Mouse (Mus musculus) forebrain, embryonic 15.5 days (tissue): ENCODE measurements around the gene Aoc3. TPM values are rescaled to one million over a fixed set of nuclear protein-coding genes. Genes with fewer than 3 reads are reported as not detected.

Experiments used
- ATAC-seq: fragments of 200-750 bp; cut with Nextera tagmentation; replicated peaks from 2 replicates; pipeline ENCODE4 v1.8.0; 2017; ENCODE audit warnings: mild to moderate bottlenecking, moderate TSS enrichment, moderate library complexity
- H3K27ac ChIP-seq: fragments of 300-500 bp; sonication (generic); replicated peaks from 2 replicates; pipeline ENCODE4 v1.5.1; 2015; ENCODE audit warnings: mild to moderate bottlenecking, inconsistent platforms
- H3K27me3 ChIP-seq: fragments of 300-500 bp; sonication (generic); 2 replicates; pipeline ENCODE4 v1.6.1; 2015; ENCODE audit warnings: inconsistent platforms
- H3K36me3 ChIP-seq: fragments of 300-500 bp; sonication (generic); 2 replicates; pipeline ENCODE4 v1.6.1; 2015; ENCODE audit warnings: mild to moderate bottlenecking, inconsistent platforms
- H3K4me1 ChIP-seq: fragments of 300-500 bp; sonication (generic); 2 replicates; pipeline ENCODE4 v1.6.1; 2015; ENCODE audit warnings: inconsistent platforms
- H3K4me2 ChIP-seq: fragments of 300-500 bp; sonication (generic); replicated peaks from 2 replicates; pipeline ENCODE4 v1.6.1; 2015; ENCODE audit warnings: mild to moderate bottlenecking, inconsistent platforms
- H3K4me3 ChIP-seq: fragments of 300-500 bp; sonication (generic); 2 replicates; pipeline ENCODE4 v1.5.1; 2015; ENCODE audit warnings: mild to moderate bottlenecking, inconsistent platforms
- H3K9ac ChIP-seq: fragments of 300-500 bp; sonication (generic); replicated peaks from 2 replicates; pipeline ENCODE4 v1.6.1; 2015; ENCODE audit warnings: mild to moderate bottlenecking, inconsistent platforms
- H3K9me3 ChIP-seq: fragments of 300-500 bp; sonication (generic); 2 replicates; pipeline ENCODE4 v1.6.1; 2016; ENCODE audit warnings: inconsistent platforms
- WGBS: fragments of 180-500 bp; shearing (Covaris S2); methylation state at CpG from one replicate; pipeline ENCODE4 v1.1.7; 2015; ENCODE audit warnings: mixed read lengths; 5-methylcytosine and 5-hydroxymethylcytosine counted together
- polyA plus RNA-seq: library from polyadenylated mRNA; unstranded; fragments of >200 nt; fragmentation: Nextera tagmentation; extraction: Ambion mirVana; gene quantifications from 2 replicates; pipeline ENCODE4 v1.2.1, GENCODE M21; 2015

Gene Aoc3
- 0.05 TPM in 1 of 2 replicates, not detected in the other for polyA plus RNA-seq

DNA sequence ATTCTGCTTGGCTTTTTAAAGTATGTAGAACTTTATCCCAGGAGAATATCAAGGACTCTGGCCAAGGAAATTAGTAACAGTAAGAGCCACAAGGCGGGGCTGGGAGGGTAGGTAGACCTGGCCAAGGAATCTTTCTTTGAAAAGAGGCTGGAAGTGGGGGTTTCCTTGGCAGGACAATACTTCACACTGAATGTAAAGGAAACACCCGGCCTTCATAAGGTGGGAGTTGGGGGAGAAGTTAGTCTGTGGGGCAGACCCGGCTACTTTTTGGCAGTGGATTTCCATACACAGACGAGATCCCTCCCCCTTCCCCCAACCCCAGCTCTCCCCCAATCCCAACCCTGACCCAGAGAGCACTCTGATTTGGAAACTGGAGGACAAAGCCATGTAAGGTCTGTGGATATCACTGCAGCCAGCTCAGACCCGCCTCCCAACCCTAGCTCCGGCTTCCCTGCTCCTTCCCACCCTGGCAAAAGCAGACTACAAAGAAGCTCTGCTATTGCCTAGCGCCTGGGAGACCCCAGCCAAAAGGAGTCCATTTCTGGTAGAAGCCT, at the start of gene Aoc3:
Gene Aoc3 (plus strand): TSS at position 235 of the 554 bp plus-strand sequence.
- Histone ChIP-seq H3K4me1 (no peaks in the 10 kb centered on the region), H3K27ac (no peak within 1 kb of the TSS), H3K27me3 (no peaks in the 10 kb centered on the region), H3K4me3 (no peak within 1 kb of the TSS), H3K9me3 (no peaks in the 10 kb centered on the region), H3K4me2 (no peak within 1 kb of the TSS), H3K9ac (no peak within 1 kb of the TSS), H3K36me3 (peaks cover 5% of the 10 kb centered on the region)
- ATAC-seq = no peak
- WGBS = 67% methylated on average over 7 of the region's 7 CpGs

DNA sequence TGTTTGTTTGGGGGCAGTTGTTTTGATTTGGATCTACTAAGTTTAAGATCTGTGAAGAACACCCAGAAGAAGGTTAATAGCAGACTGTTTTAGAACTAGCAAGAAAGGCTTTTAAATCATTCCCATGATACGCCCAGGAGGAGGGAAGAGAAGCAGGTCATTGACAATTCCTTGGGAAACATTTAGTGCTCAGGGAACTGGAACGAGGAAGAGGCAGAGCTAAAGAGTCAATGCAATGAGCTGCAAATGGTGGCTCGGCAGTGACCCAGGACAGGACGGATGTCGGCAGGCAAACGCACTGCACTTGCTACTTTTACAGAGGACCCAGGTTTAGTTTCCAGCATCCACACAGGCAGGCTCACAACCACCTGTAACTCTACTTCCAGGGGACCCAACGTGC, 49.6 kb upstream of the Aoc3 start:
- ATAC-seq = no peak
- WGBS = 66% methylated on average over 7 of the region's 7 CpGs
- no peak overlapping the region for H3K4me3 ChIP-seq
- H3K4me1 ChIP-seq = peaks cover 28% of the 10 kb centered on the region
- H3K9ac ChIP-seq = no peak overlapping the region
- no peaks in the 10 kb centered on the region for H3K27me3 ChIP-seq
- no peaks in the 10 kb centered on the region; the same call in 1 of the 2 replicates for H3K36me3 ChIP-seq
- H3K4me2 ChIP-seq = no peak overlapping the region
- no peaks in the 10 kb centered on the region for H3K9me3 ChIP-seq
- H3K27ac ChIP-seq = no peak overlapping the region

DNA sequence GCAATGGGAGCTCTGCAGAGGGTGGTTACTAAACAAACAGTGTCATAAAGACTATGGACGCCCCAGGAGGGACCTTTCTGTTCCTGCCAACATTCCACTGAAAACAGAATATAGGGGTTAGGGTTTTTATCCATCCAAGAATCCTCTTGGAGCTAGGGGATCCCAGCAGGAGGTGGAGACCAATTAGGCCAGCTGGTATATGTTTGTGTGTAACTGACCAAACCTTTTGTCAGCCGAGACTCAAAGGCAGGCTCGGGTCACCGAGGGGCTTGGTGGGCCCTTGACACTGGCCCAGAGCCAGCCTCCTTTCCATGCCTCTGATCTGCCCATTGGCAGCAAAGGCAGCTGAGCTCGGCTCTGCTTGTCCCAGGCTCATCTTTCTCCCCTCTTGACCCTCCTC, 47.5 kb upstream of the Aoc3 start:
- no peak overlapping the region for H3K9ac ChIP-seq
- H3K4me2 ChIP-seq = no peak overlapping the region

DNA sequence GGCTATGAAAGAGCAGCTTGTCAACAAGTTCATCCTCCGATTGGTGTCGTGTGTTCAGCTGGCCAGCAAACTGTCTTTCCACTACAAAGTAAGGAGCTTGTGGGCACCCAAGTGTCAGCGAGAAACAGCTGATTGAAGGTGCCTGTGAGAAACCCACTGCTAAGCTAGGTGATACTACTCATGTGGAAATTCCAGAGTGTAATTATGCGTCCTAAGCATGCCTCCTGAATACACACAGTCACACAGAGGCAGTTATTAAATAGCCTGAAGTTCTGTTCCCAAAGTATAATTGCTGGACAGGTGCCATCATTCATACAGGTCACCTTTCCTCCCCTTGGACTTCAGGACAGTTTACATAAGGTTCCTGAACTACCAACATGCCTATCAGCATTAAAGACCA, 46.6 kb upstream of the Aoc3 start:
- Histone ChIP-seq H3K9ac (no peak overlapping the region), H3K27ac (no peak overlapping the region), H3K4me2 (no peak overlapping the region), H3K36me3 (peaks cover 22% of the 10 kb centered on the region), H3K27me3 (no peaks in the 10 kb centered on the region), H3K4me1 (peaks cover 6% of the 10 kb centered on the region), H3K4me3 (no peak overlapping the region), H3K9me3 (no peaks in the 10 kb centered on the region)
- ATAC-seq = no peak
- WGBS = 78% methylated on average over 4 of the region's 4 CpGs

More for the DNA sequence above, 47.5 kb upstream of the Aoc3 start:
- H3K36me3 ChIP-seq = peaks cover 13% of the 10 kb centered on the region
- no peaks in the 10 kb centered on the region for H3K27me3 ChIP-seq
- peaks cover 10% of the 10 kb centered on the region for H3K4me1 ChIP-seq
- no peaks in the 10 kb centered on the region for H3K9me3 ChIP-seq
- ATAC-seq = no peak
- 8% methylated on average over 5 of the region's 5 CpGs for WGBS
- no peak overlapping the region for H3K4me3 ChIP-seq
- H3K27ac ChIP-seq = no peak overlapping the region

DNA sequence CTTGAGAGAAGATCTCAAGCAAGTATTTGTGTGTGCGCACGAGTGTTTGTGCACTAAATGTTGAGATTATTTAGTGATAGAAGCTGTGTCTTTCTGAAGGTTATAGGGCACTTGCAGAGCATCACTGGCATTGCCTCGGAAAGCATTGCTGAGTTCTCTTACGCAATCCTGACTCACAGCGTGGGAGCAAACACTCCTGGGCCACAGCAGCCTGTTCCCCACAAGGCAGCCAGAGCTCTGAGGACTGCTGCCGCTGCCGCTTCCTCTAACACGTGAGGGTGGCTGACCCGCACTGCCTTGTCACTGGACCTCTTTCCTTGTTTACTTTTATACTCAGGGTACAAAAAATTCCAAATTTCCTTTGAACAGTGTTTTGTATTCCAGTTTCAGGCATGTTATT, 43.1 kb upstream of the Aoc3 start:
- no peak overlapping the region for H3K4me2 ChIP-seq
- no peaks in the 10 kb centered on the region for H3K27me3 ChIP-seq
- peaks cover 56% of the 10 kb centered on the region for H3K36me3 ChIP-seq
- WGBS = 89% methylated on average over 9 of the region's 9 CpGs
- H3K9ac ChIP-seq = no peak overlapping the region
- H3K9me3 ChIP-seq = no peaks in the 10 kb centered on the region
- H3K27ac ChIP-seq = no peak overlapping the region
- no peak overlapping the region for H3K4me3 ChIP-seq
- no peak for ATAC-seq
- no peaks in the 10 kb centered on the region for H3K4me1 ChIP-seq

DNA sequence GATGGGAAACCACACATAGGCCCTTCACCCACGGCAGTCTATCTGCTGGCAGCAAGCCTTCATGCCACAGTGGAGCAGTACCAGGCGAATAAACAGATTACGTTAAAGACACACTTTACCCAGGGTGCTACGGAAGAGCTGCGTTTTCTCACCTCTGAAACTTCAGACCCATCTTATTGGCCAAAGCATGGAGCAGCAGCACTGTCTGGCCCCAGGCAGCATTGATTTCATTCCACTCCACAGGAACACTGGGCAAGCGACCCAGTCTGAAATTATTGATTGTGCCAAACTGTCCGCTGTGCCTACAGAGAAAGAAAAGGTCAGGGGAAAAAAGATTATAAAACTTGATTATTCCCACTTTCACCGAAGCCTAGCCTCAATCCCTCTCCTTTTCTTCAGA, 39.2 kb upstream of the Aoc3 start:
- 96% methylated on average over 8 of the region's 8 CpGs for WGBS
- no peak for ATAC-seq
- H3K4me3 ChIP-seq = no peak overlapping the region
- H3K27ac ChIP-seq = no peak overlapping the region
- no peaks in the 10 kb centered on the region for H3K27me3 ChIP-seq
- no peak overlapping the region for H3K9ac ChIP-seq
- no peak overlapping the region for H3K4me2 ChIP-seq
- H3K4me1 ChIP-seq = no peaks in the 10 kb centered on the region
- peaks cover 80% of the 10 kb centered on the region for H3K36me3 ChIP-seq
- no peaks in the 10 kb centered on the region for H3K9me3 ChIP-seq

DNA sequence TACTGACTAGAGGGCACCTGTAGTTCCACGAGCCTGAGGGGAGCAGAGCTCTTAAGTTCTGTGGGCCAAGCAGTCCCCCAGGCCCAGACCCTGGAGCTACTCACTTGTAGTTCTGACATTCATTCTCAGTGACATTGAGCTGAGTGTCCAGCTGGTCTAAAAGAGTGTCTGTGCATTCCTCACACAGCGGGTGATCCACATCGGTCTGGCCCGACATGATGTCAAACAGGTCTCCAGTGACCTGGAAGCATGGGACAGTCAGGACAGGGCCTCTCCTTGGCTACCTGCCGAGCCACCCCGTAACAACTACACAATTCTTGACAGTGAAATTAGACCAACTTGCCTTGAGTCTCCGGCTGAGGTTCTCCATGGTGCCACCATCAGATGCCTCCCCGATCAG, 35.2 kb upstream of the Aoc3 start:
- no peak for ATAC-seq

DNA sequence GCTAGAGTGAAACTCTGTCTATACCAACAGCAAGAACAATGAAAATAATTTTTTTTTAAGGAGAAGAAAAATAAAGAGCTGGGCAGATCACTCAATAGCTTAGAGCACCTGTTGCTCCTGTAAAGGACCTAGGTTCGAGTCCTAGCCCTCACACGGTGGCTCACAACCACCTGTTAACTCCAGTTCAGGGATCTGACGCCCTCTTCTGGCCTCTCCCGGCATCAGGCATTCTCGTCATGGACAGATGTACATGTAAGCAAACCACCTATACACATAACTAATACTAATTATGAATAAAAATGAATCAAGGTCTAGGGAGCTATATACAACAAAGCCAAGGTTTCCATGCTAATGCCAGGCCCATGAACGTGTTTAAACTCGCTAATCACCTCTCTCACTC, 29.5 kb upstream of the Aoc3 start:
- H3K27ac ChIP-seq = no peak overlapping the region
- H3K36me3 ChIP-seq = peaks cover 20% of the 10 kb centered on the region
- peak overlapping the region; percentile 98 for H3K4me2 ChIP-seq
- H3K4me3 ChIP-seq = peak overlapping the region; percentile 96
- no peak for ATAC-seq
- peaks cover 20% of the 10 kb centered on the region for H3K4me1 ChIP-seq
- peak overlapping the region; percentile 87; the same call in 1 of the 2 replicates for H3K9ac ChIP-seq
- WGBS = 70% methylated on average over 7 of the region's 7 CpGs
- H3K9me3 ChIP-seq = no peaks in the 10 kb centered on the region
- no peaks in the 10 kb centered on the region for H3K27me3 ChIP-seq

More for the DNA sequence above, 35.2 kb upstream of the Aoc3 start:
- no peaks in the 10 kb centered on the region for H3K9me3 ChIP-seq
- H3K36me3 ChIP-seq = peaks cover 65% of the 10 kb centered on the region
- H3K9ac ChIP-seq = no peak overlapping the region
- H3K4me2 ChIP-seq = no peak overlapping the region
- peaks cover under 1% of the 10 kb centered on the region; the same call in 1 of the 2 replicates for H3K4me1 ChIP-seq
- H3K27ac ChIP-seq = no peak overlapping the region
- no peaks in the 10 kb centered on the region for H3K27me3 ChIP-seq
- 92% methylated on average over 8 of the region's 8 CpGs for whole genome bisulfite sequencing
- H3K4me3 ChIP-seq = no peak overlapping the region

DNA sequence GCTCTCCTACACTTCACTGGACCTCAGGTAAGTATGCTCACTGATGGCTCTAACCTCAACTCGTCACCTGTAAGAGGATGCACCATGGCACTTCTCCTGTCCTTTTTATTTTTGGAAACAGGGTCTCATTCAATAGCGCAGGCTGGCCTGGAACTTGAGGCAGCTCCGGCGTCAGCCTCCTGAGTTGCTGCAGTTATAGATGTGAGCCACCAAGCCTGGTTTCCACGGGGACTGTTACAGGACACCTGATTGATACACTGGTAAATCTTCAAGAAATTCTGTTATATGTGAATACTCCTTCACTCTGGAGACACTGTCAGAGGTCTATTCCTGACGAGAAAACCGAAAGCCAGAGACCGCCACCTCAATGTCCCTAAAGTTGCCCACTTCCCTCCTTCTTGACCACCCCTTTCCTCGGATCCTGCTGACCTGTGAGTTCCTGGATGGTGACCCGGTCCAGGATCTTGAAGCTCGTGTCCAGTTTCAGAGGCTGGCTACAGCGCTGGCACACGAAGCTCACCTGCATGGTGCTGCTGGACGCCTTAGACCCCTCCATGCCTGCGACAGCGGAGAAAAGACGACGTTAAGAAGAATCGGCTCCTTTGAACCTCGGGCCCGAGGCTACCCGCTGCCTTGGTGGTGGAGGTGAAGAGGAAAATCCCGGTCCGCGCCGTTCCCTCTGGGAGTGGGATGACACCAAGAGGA, 29.0 kb upstream of the Aoc3 start:
- H3K27me3 ChIP-seq = no peaks in the 10 kb centered on the region
- WGBS = 15% methylated on average over 26 of the region's 26 CpGs
- peak overlapping the region; percentile 96 for H3K4me3 ChIP-seq
- peak overlapping the region; percentile 73 for H3K27ac ChIP-seq
- H3K9me3 ChIP-seq = no peaks in the 10 kb centered on the region
- ATAC-seq = no peak; the same call in 1 of the 2 replicates
- H3K4me2 ChIP-seq = peak overlapping the region; percentile 98
- peaks cover 20% of the 10 kb centered on the region for H3K4me1 ChIP-seq
- H3K9ac ChIP-seq = peak overlapping the region; percentile 87
- peaks cover 18% of the 10 kb centered on the region for H3K36me3 ChIP-seq

DNA sequence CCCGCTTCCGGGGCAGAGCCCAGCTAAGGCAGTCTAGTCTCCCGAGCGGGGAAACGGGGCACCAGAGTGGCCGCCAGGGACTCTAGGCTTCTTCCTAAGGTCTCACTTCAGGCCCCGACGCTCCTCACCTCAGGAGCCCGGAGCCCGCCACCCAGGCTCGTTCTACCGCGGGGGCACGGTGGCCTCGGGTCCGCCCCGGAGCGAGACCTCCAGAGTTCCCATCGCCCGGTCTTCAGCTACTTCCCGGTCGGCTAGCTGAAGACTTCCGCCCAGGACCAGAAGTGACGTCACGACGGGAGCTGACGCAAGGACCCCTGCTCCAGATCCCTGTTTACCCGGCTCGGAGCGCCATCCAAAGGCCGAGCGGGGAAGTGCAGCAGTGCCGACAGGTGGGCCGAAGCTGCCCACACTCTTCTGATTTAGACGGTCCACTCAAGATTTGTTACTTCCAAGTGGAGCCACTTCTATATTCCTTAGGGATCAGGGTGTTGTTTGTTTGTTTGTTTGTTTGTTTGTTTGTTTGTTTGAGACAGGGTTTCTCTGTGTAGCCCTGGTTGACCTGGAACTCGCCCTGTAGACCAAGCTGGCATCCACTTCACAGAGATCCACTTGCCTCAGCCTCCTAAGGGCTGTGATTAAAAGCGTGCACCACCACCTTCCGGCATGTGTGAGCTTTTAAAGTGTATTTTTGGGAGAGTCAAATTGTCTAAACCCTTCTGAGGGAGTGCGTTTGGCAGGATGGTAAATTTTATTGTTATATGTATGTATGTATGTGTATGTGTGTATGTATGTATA, 28.2 kb upstream of the Aoc3 start, which contains the start of gene Becn1:
Gene Becn1 (minus strand): TSS at position 283 of the 795 bp plus-strand sequence.
- WGBS = 6% methylated on average over 39 of the region's 39 CpGs

DNA sequence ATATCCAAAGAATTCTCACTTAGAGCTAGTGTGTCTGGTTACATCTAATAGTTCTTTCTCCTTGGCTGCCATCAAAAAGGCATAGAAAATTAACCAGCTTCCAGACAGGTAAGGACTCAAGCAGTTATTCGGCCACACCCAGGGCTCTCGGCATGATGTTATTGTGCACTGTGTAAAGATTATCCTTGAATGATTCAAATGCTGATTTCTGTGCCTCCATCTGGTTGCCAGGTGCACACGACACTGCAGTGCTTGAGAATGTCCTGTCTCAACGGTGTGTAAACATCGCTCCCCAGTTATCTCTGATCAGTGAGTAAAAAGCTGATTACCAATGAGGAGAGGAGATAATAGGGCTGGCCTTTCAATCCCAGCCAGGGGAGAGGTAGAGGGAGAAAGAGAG, 22.7 kb upstream of the Aoc3 start:
- Histone ChIP-seq H3K4me1 (no peaks in the 10 kb centered on the region), H3K9me3 (no peaks in the 10 kb centered on the region), H3K36me3 (no peaks in the 10 kb centered on the region), H3K27ac (no peak overlapping the region), H3K4me2 (no peak overlapping the region), H3K9ac (no peak overlapping the region), H3K4me3 (no peak overlapping the region), H3K27me3 (no peaks in the 10 kb centered on the region)
- ATAC-seq = no peak
- WGBS = 41% methylated on average over 5 of the region's 5 CpGs

More for the DNA sequence above, 28.2 kb upstream of the Aoc3 start, which contains the start of gene Becn1:
- Histone ChIP-seq H3K27me3 (no peaks in the 10 kb centered on the region), H3K4me2 (peak within 1 kb of the TSS; percentile 98), H3K27ac (peak within 1 kb of the TSS; percentile 73), H3K9me3 (no peaks in the 10 kb centered on the region), H3K9ac (peak within 1 kb of the TSS; percentile 87), H3K36me3 (peaks cover 18% of the 10 kb centered on the region), H3K4me1 (peaks cover 20% of the 10 kb centered on the region), H3K4me3 (peak within 1 kb of the TSS; percentile 96)
- peak; percentile 93 for ATAC-seq

DNA sequence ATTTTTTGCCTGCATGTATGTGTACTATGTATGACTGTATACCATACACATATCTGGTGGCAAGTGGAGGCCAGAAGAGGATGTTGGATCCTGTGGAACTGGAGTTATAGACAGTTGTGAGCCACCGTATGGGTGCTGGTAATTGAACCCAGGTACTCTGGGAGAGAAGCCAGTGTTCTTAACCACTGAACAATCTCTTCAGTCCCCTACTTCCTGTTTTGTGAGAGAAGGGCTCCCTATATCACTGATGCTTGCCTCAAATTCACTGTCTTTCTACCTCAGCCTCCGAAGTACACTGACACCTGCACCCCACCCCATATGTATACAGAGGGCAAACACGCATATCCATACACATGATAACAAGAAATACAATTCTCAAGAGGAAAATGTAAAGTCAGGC, 19.3 kb upstream of the Aoc3 start:
- 93% methylated on average over 3 of the region's 3 CpGs for WGBS
- H3K27ac ChIP-seq = no peak overlapping the region
- ATAC-seq = no peak
- no peak overlapping the region for H3K9ac ChIP-seq
- no peak overlapping the region for H3K4me2 ChIP-seq
- no peak overlapping the region for H3K4me3 ChIP-seq
- no peaks in the 10 kb centered on the region for H3K9me3 ChIP-seq
- H3K4me1 ChIP-seq = peaks cover 2% of the 10 kb centered on the region; the same call in 1 of the 2 replicates
- no peaks in the 10 kb centered on the region for H3K27me3 ChIP-seq
- H3K36me3 ChIP-seq = no peaks in the 10 kb centered on the region
